ENCODE assay signal across 8 mouse cellular contexts in the genomic region with DNA sequence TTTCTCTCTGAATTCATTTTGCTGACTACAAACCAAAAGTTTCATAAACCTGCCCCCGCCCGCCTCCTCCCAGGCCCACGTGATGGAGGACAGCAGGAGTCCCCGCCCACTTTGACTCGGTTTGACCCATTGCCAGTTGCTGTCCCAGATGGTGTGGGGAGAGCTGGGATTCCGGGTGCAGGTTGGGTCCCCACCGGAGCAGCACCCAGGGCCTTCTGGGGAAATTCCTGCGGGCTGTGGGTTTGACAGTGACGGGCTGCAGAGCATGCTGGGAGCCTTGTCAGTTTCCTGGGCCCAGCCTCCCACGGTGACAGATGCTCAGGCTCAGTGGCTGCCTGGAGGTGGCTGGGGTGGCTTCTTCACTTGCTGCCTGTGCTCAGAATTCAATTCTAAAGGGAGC. TPM values are rescaled to one million over a fixed set of nuclear protein-coding genes. Genes with fewer than 3 reads are reported as not detected.
DNase-seq lines count a peak whose midpoint lies in the region; ATAC-seq and TF ChIP-seq lines count a peak whose summit lies in the region.

No protein-coding gene starts in this region.

- peak overlapping the region; percentile 99 for H3K4me2 ChIP-seq in lung, embryonic 14.5 days
- H3K4me2 ChIP-seq in hindbrain, embryonic 12.5 days (replicated peaks): peak overlapping the region; percentile 99
- 0 out of 2 replicates have a peak overlapping the region, but pooled peaks have one; percentile 20 for H3K4me2 ChIP-seq in limb, embryonic 11.5 days (ENCODE audit: low read depth, severe bottlenecking)

- peak overlapping the region; percentile 61 for H3K4me3 ChIP-seq in lung, embryonic 14.5 days (ENCODE audit: low read depth, low read length)
- peak overlapping the region; percentile 67 for H3K4me3 ChIP-seq in hindbrain, embryonic 12.5 days
- H3K4me3 ChIP-seq in limb, embryonic 11.5 days (ENCODE audit: low read depth, low read length): no peak overlapping the region

- TF ChIP-seq CTCF in lung, embryonic 14.5 days (IDR thresholded peaks at IDR 0.05; ENCODE audit: low read depth): no peak

- H3K4me1 ChIP-seq in lung, embryonic 14.5 days (ENCODE audit: insufficient read depth): peaks cover 3% of the 10 kb centered on the region; the same call in 1 of the 2 replicates
- peaks cover 50% of the 10 kb centered on the region for H3K4me1 ChIP-seq in hindbrain, embryonic 12.5 days
- H3K4me1 ChIP-seq in limb, embryonic 11.5 days (ENCODE audit: control insufficient read depth, insufficient read depth, low read length): peaks cover 14% of the 10 kb centered on the region

- peak; percentile 35 for DNase-seq in lung, embryonic 14.5 days
- no peak for DNase-seq in lung, postnatal 25 days (ENCODE audit: low spot score)
- DNase-seq in cerebellum, adult 9-10 months: peak; percentile 81
- no peak for DNase-seq in limb, embryonic 11.5 days (ENCODE audit: low spot score)
- DNase-seq in naive thymus-derived CD4-positive, alpha-beta T cell, adult 2 months (ENCODE audit: low read depth): peak; percentile 83
- DNase-seq in thymus, postnatal 36 days: peak; percentile 78 to 84

- no peaks in the 10 kb centered on the region for H3K36me3 ChIP-seq in lung, embryonic 14.5 days (ENCODE audit: insufficient read depth)
- no peaks in the 10 kb centered on the region for H3K36me3 ChIP-seq in hindbrain, embryonic 12.5 days
- H3K36me3 ChIP-seq in limb, embryonic 11.5 days (ENCODE audit: control insufficient read depth, insufficient read depth, low read length): no peaks in the 10 kb centered on the region

- WGBS in lung, embryonic 14.5 days: under 1% methylated on average over 10 of the region's 10 CpGs
- WGBS in hindbrain, embryonic 12.5 days: 1% methylated on average over 10 of the region's 10 CpGs
- WGBS in limb, embryonic 11.5 days: 5% methylated on average over 10 of the region's 10 CpGs

- peaks cover 51% of the 10 kb centered on the region for H3K27me3 ChIP-seq in lung, embryonic 14.5 days (ENCODE audit: insufficient read depth, low read length)
- H3K27me3 ChIP-seq in hindbrain, embryonic 12.5 days: peaks cover 68% of the 10 kb centered on the region
- H3K27me3 ChIP-seq in limb, embryonic 11.5 days (ENCODE audit: control insufficient read depth, insufficient read depth, low read length): peaks cover 61% of the 10 kb centered on the region

- H3K9me3 ChIP-seq in lung, embryonic 14.5 days (ENCODE audit: low read depth, low read length): no peaks in the 10 kb centered on the region
- H3K9me3 ChIP-seq in hindbrain, embryonic 12.5 days (replicated peaks): no peaks in the 10 kb centered on the region; the same call in 1 of the 2 replicates
- H3K9me3 ChIP-seq in limb, embryonic 11.5 days (ENCODE audit: control insufficient read depth, low read length): no peaks in the 10 kb centered on the region

- H3K27ac ChIP-seq in lung, embryonic 14.5 days (ENCODE audit: low read depth): no peak overlapping the region
- H3K27ac ChIP-seq in hindbrain, embryonic 12.5 days: no peak overlapping the region
- H3K27ac ChIP-seq in limb, embryonic 11.5 days (replicated peaks; ENCODE audit: low read depth, low read length): no peak overlapping the region

- H3K9ac ChIP-seq in lung, embryonic 14.5 days: no peak overlapping the region
- no peak overlapping the region for H3K9ac ChIP-seq in hindbrain, embryonic 12.5 days
- no peak overlapping the region for H3K9ac ChIP-seq in limb, embryonic 11.5 days (ENCODE audit: low read length)

- ATAC-seq in lung, embryonic 14.5 days (ENCODE audit: insufficient read depth): no peak
- no peak for ATAC-seq in hindbrain, embryonic 12.5 days (ENCODE audit: low FRiP score)
- ATAC-seq in limb, embryonic 11.5 days (ENCODE audit: insufficient number of reproducible peaks, low FRiP score, low TSS enrichment, low read depth): no peak
- ATAC-seq in erythroblast, adult 5-6 weeks (replicated peaks; ENCODE audit: low FRiP score, poor library complexity, severe bottlenecking): no peak

RNA-seq across cellular contexts. Expression of gene Tesc, which starts 1.9 kb away (rescaled TPM):
- 5.3 and 5.6 TPM in 2 replicates for polyA plus RNA-seq in lung, embryonic 14.5 days (2014; fragmentation: Nextera tagmentation; extraction: Ambion mirVana)
- 0.53 and 0.56 TPM in 2 replicates for polyA plus RNA-seq in hindbrain, embryonic 12.5 days (2016; fragmentation: Nextera tagmentation; extraction: Ambion mirVana)
- 0.53 and 0.75 TPM in 2 replicates for polyA plus RNA-seq in limb, embryonic 11.5 days (2014; fragmentation: Nextera tagmentation; extraction: Ambion mirVana)
- 4.6 TPM in 1 of 2 replicates, not detected in the other for total RNA-seq in erythroblast, adult 5-6 weeks (2015; ENCODE audit: low replicate concordance)
- total RNA-seq in erythroblast, adult 5-6 weeks (2017; ENCODE audit: low replicate concordance): 0.56 and 2.6 TPM in 2 replicates

RNA-seq across cellular contexts. Expression of gene Fbxo21, which starts 52.9 kb away (rescaled TPM):
- 61.5 and 64.3 TPM in 2 replicates for polyA plus RNA-seq in lung, embryonic 14.5 days (2014; fragmentation: Nextera tagmentation; extraction: Ambion mirVana)
- 132 and 133 TPM in 2 replicates for polyA plus RNA-seq in hindbrain, embryonic 12.5 days (2016; fragmentation: Nextera tagmentation; extraction: Ambion mirVana)
- 74.6 and 84.4 TPM in 2 replicates for polyA plus RNA-seq in limb, embryonic 11.5 days (2014; fragmentation: Nextera tagmentation; extraction: Ambion mirVana)
- total RNA-seq in erythroblast, adult 5-6 weeks (2015; ENCODE audit: low replicate concordance): 1.7 TPM in 1 of 2 replicates, not detected in the other
- 0.98 and 2.0 TPM in 2 replicates for total RNA-seq in erythroblast, adult 5-6 weeks (2017; ENCODE audit: low replicate concordance)

Comparison
In these comparisons a context has a peak if more than half of its experiments do, and no peak if none do; other contexts are left out.
1. DNase-seq: peak in lung, embryonic 14.5 days (single experiment), cerebellum, adult 9-10 months (single experiment), naive thymus-derived CD4-positive, alpha-beta T cell, adult 2 months (single experiment) and thymus, postnatal 36 days (2 of 2); none in lung, postnatal 25 days (single experiment) and limb, embryonic 11.5 days (single experiment).
2. H3K4me2 ChIP-seq: peak in every context shown above with its lines; median percentile 99 in lung, embryonic 14.5 days; 99 in hindbrain, embryonic 12.5 days; 20 in limb, embryonic 11.5 days.